Mouse (Mus musculus) embryonic facial prominence, embryonic 15.5 days (tissue): ENCODE measurements around the gene Clns1a. TPM values are rescaled to one million over a fixed set of nuclear protein-coding genes. Genes with fewer than 3 reads are reported as not detected.

ENCODE experiments used
- ATAC-seq: fragments of 200-750 bp; cut with Nextera tagmentation; 2 replicates; pipeline ENCODE4 v1.8.0; 2017; ENCODE audit warnings: low read depth, moderate TSS enrichment; ENCODE audit not compliant: insufficient number of reproducible peaks, low FRiP score, low TSS enrichment
- H3K27ac ChIP-seq: fragments of 300-500 bp; sonication (generic); replicated peaks from 2 replicates; pipeline ENCODE4 v1.5.1; 2015; ENCODE audit warnings: mild to moderate bottlenecking, inconsistent platforms
- H3K27me3 ChIP-seq: fragments of 300-500 bp; sonication (generic); 2 replicates; pipeline ENCODE4 v1.6.1; 2015; ENCODE audit warnings: inconsistent platforms
- H3K36me3 ChIP-seq: fragments of 300-500 bp; sonication (generic); 2 replicates; pipeline ENCODE4 v1.6.1; 2015; ENCODE audit warnings: mild to moderate bottlenecking, inconsistent platforms
- H3K4me1 ChIP-seq: fragments of 300-500 bp; sonication (generic); 2 replicates; pipeline ENCODE4 v1.6.1; 2015; ENCODE audit warnings: inconsistent platforms
- H3K4me2 ChIP-seq: fragments of 300-500 bp; sonication (generic); replicated peaks from 2 replicates; pipeline ENCODE4 v1.6.1; 2015; ENCODE audit warnings: mild to moderate bottlenecking, inconsistent platforms
- H3K4me3 ChIP-seq: fragments of 300-500 bp; sonication (generic); replicated peaks from 2 replicates; pipeline ENCODE4 v1.5.1; 2015; ENCODE audit warnings: mild to moderate bottlenecking, inconsistent platforms
- H3K9ac ChIP-seq: fragments of 300-500 bp; sonication (generic); 2 replicates; pipeline ENCODE4 v1.6.1; 2015; ENCODE audit warnings: inconsistent platforms
- H3K9me3 ChIP-seq: fragments of 300-500 bp; sonication (generic); replicated peaks from 2 replicates; pipeline ENCODE4 v1.6.1; 2016; ENCODE audit warnings: inconsistent platforms
- WGBS: fragments of 180-500 bp; shearing (Covaris S2); methylation state at CpG from one replicate; pipeline ENCODE4 v1.1.7; 2015; 5-methylcytosine and 5-hydroxymethylcytosine counted together
- polyA plus RNA-seq: library from polyadenylated mRNA; unstranded; fragments of >200 nt; fragmentation: Nextera tagmentation; extraction: Ambion mirVana; gene quantifications from 2 replicates; pipeline ENCODE4 v1.2.1, GENCODE M21; 2015

Gene Clns1a
- polyA plus RNA-seq, 1 experiment from 2014 or later, result 168 TPM

DNA sequence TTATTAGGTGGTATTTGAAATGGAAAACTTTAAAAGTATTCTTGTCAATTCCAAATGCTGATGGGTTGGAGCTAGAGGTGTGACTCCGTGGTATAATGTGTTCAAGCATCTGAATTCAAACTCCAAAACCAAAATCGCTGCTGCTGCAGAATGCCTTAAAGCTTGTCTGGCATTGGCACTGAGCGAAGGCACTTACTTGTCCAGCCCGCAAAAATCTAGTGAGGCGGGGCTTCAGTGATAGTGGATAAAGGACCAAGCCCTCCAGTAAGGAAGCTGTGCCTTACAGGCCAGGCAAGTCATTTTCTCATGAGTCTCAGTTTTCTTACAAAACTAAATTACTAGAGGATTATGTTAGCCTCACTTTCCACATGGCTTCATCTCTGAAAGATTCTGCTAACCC, 11.4 kb downstream of the Clns1a start:
- 77% methylated on average over 5 of the region's 5 CpGs for WGBS
- ATAC-seq, result no peak
- H3K4me3 ChIP-seq, result no peak overlapping the region

DNA sequence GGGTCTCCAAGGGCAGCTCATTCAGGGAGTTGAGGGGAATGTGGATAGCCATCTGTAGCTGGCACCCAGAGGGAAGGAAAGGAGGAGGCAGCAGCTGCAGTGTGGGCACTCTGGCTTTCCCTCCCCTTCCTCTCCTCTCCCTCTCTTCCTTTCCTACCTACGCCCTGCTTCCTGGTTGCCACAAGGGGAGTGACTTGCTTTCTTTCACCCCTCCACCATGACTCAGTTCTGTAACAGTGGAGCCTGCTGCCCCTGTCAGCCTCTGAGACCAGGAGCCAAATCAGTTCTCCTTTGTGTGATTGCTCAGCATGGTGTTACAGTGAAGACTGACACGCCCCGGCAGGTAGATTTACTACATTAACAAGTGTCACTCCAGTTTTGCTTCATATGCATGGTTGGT, 12.8 kb downstream of the Clns1a start:
- H3K4me3 ChIP-seq, result no peak overlapping the region
- no peak overlapping the region for H3K4me2 ChIP-seq
- 76% methylated on average over 3 of the region's 3 CpGs for WGBS
- no peak overlapping the region for H3K9ac ChIP-seq
- H3K36me3 ChIP-seq, result peaks cover 20% of the 10 kb centered on the region
- H3K27ac ChIP-seq, result no peak overlapping the region
- no peaks in the 10 kb centered on the region for H3K4me1 ChIP-seq
- no peaks in the 10 kb centered on the region for H3K27me3 ChIP-seq
- H3K9me3 ChIP-seq, result no peaks in the 10 kb centered on the region
- ATAC-seq, result no peak

More for the DNA sequence above, 11.4 kb downstream of the Clns1a start:
- Histone ChIP-seq H3K4me2 (no peak overlapping the region), H3K27me3 (no peaks in the 10 kb centered on the region), H3K4me1 (no peaks in the 10 kb centered on the region), H3K36me3 (peaks cover 11% of the 10 kb centered on the region), H3K9ac (no peak overlapping the region), H3K27ac (peak overlapping the region; percentile 34; the same call in 1 of the 2 replicates), H3K9me3 (no peaks in the 10 kb centered on the region)

DNA sequence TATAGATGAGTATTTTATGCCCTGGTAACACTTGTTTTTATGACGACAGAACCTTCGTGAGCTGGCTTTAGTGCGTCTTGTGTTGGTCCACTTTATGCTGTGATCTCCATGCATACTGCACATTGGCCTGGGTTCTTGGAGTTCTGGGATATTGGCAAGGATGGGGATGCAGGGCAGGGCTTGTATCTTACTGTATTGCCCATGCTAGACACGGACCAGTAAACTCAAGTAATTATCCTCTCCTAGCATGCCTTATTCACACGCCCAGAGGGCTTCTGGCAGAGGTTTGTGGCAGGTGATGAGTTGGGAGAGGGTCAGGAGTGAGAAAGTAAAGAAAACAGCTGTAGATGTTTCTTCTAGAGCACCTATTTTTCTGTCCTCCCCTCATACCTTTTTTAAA, 18.2 kb downstream of the Clns1a start:
- no peak overlapping the region for H3K27ac ChIP-seq
- H3K9ac ChIP-seq, result no peak overlapping the region
- 91% methylated on average over 5 of the region's 5 CpGs for WGBS
- H3K27me3 ChIP-seq, result no peaks in the 10 kb centered on the region
- no peak for ATAC-seq
- no peaks in the 10 kb centered on the region; the same call in 1 of the 2 replicates for H3K9me3 ChIP-seq
- H3K4me1 ChIP-seq, result no peaks in the 10 kb centered on the region
- no peak overlapping the region for H3K4me2 ChIP-seq
- no peak overlapping the region for H3K4me3 ChIP-seq
- H3K36me3 ChIP-seq, result peaks cover 65% of the 10 kb centered on the region

DNA sequence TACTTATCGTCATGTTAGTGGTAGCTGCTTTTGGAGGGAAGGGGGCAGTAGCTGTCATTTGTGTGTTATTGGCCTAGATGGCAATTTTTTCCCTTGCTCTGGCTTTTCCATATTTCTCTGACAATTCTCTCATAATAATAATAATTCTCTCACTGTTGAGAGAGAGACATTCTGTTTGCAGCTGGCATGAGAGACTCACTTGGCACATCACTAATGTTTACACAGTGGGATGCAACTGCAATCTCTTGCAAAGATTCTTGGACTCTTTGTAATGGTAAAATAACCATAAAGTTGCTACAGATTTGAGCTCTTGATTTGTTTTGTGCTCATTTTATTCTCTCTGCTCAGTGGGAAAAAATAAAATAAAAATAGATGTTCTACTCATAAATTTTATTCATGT, 20.9 kb downstream of the Clns1a start:
- peaks cover 74% of the 10 kb centered on the region for H3K36me3 ChIP-seq
- H3K4me1 ChIP-seq, result no peaks in the 10 kb centered on the region
- ATAC-seq, result no peak
- WGBS, result 97% methylated on average over 1 of the region's 1 CpGs
- no peaks in the 10 kb centered on the region for H3K27me3 ChIP-seq
- no peak overlapping the region for H3K4me3 ChIP-seq
- no peaks in the 10 kb centered on the region; the same call in 1 of the 2 replicates for H3K9me3 ChIP-seq
- no peak overlapping the region for H3K4me2 ChIP-seq
- H3K9ac ChIP-seq, result no peak overlapping the region
- H3K27ac ChIP-seq, result no peak overlapping the region

DNA sequence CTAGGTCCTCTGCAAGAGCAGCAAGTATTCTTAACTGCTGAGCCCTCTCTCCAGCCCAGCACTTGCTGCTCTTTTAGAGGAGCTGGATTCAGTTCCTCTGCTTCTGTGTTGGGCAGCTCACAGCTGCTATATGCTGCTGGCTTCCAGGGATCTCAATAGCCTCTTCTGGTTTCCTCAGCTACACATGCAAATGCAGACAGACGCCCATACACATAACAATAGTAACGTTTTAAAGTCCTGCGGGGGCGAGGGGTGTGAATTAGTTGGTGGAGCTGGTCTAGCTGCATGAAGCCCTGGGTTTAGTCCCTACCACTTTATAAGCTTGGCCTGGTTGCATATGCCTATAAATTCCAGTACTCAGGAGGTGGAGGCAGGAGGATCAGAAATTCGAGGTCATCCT, 22.6 kb downstream of the Clns1a start:
- no peak for ATAC-seq
- Histone ChIP-seq H3K9ac (no peak overlapping the region), H3K4me2 (no peak overlapping the region), H3K4me3 (no peak overlapping the region), H3K36me3 (peaks cover 63% of the 10 kb centered on the region), H3K4me1 (no peaks in the 10 kb centered on the region), H3K9me3 (no peaks in the 10 kb centered on the region; the same call in 1 of the 2 replicates), H3K27ac (no peak overlapping the region), H3K27me3 (no peaks in the 10 kb centered on the region)
- 76% methylated on average over 5 of the region's 5 CpGs for WGBS

DNA sequence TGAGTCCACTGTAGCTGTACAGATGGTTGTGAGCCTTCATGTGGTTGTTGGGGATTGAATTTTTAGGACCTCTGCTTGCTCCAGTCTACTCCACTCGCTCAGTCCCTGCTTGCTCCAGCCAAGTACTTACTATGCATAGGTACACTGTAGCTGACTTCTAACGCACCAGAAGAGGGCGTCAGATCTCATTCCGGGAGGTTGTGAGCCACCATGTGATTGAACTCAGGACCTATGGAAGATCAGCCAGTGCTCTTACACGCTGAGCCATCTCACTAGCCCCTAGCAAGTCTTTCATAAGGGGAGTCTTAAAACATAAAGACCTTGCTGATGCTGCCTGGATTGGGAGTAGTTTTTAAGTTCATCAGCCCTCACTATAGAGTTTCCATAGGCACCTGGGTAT, 23.7 kb downstream of the Clns1a start:
- H3K4me2 ChIP-seq, result no peak overlapping the region
- no peaks in the 10 kb centered on the region for H3K27me3 ChIP-seq
- no peak overlapping the region for H3K27ac ChIP-seq
- no peaks in the 10 kb centered on the region; the same call in 1 of the 2 replicates for H3K9me3 ChIP-seq
- ATAC-seq, result no peak
- H3K9ac ChIP-seq, result no peak overlapping the region
- WGBS, result 84% methylated on average over 5 of the region's 5 CpGs
- H3K4me3 ChIP-seq, result no peak overlapping the region
- H3K36me3 ChIP-seq, result peaks cover 57% of the 10 kb centered on the region
- no peaks in the 10 kb centered on the region for H3K4me1 ChIP-seq

DNA sequence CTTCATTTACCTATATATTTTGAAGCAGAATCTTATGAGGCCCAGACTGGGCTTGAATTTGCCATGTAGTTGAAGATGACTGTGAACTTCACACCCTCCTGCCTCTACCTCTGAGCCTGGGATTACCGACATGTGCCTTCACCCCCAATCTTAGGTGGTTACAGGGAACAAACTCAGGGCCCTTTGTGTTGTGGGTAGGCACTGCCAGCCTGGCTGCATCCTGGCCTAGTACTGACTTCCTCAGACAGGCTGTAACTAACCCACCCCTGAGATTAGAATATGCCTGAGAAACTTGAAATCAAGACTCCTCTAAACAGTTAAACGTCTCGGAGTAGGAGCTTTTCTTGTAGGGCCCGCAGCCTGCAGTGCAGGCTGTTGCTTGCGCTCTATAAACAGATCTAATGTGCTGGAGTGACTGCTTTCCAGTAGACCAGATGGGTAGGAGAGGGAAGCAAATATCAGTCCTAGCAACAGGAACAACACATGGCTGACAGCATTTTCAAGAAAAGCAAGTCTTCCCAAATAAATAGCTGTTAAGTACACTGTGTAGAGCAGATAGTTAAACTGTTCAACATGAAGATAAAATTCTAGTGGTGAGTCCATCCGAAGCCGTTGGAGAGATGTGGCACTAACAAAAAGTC, 26.0 kb downstream of the Clns1a start:
- Histone ChIP-seq H3K27me3 (no peaks in the 10 kb centered on the region), H3K36me3 (peaks cover 42% of the 10 kb centered on the region), H3K9ac (no peak overlapping the region), H3K4me1 (no peaks in the 10 kb centered on the region), H3K4me3 (no peak overlapping the region), H3K4me2 (no peak overlapping the region), H3K9me3 (no peaks in the 10 kb centered on the region), H3K27ac (no peak overlapping the region)
- WGBS, result 91% methylated on average over 7 of the region's 7 CpGs
- no peak for ATAC-seq

DNA sequence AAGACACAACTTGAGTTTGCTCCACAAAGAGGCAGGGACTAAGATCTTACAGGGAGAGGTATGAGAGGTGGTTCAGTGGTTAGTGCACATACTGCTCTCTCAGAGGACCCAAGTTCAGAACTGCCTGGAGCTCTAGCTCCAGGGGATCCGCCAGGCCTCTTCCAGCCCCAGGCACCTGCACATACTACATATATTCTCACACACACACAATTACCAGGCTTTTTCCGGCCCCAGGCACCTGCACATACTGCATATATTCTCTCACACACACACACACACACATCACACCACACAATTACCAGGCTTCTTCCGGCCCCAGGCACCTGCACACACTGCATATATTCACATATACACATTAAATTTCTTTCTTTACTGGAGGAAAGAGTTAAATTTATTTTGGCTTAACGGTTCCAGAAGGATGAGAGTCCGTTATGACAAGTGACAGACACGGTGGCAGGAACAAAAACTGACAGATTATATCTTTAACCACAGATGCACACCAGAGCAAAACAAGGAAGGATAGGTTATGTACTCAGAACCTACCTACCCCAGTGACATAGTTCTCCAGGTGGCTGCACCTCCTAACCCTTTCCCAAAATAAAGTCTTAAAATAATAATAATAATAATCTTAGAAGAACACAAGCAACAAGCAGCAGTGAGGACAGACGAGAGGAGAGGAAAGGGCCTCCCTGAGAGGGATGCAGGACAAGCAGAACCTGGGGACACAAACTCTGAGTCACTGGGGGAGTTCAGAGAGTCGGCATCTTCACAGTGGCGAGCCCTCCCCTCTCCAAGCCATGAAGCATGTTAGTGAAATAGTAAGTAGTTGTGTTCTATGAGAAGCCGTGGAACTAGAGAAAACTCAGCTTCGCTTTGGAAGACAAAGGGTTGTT, 27.5 kb downstream of the Clns1a start:
- Histone ChIP-seq H3K9ac (no peak overlapping the region), H3K4me1 (no peaks in the 10 kb centered on the region), H3K27ac (no peak overlapping the region), H3K4me2 (no peak overlapping the region), H3K9me3 (no peaks in the 10 kb centered on the region), H3K4me3 (no peak overlapping the region), H3K27me3 (no peaks in the 10 kb centered on the region), H3K36me3 (peaks cover 28% of the 10 kb centered on the region)
- no peak for ATAC-seq
- WGBS, result 83% methylated on average over 11 of the region's 11 CpGs

DNA sequence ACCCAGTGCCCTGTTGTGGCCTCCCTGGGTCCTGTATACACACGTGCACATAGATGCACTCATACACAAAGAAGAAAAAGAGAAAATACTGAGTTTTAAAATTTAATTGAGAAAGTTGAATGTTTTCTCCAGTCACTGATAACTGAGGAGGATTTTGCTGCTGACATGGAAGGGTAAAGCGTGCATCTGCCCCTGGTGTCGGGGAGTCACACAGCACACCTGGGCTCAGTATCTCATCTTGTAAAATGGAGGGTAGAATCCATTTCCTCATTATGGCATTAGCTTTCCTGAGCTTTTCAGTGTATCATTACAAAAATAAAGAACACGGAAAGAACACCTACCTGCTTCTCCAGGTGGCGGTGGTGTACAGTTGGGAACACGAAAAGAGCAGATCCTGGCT, 29.0 kb downstream of the Clns1a start:
- Histone ChIP-seq H3K27ac (no peak overlapping the region), H3K4me1 (no peaks in the 10 kb centered on the region), H3K27me3 (no peaks in the 10 kb centered on the region), H3K4me3 (no peak overlapping the region), H3K9me3 (no peaks in the 10 kb centered on the region), H3K36me3 (peaks cover 14% of the 10 kb centered on the region; the same call in 1 of the 2 replicates), H3K9ac (no peak overlapping the region), H3K4me2 (no peak overlapping the region)
- no peak for ATAC-seq
- 95% methylated on average over 6 of the region's 6 CpGs for WGBS

DNA sequence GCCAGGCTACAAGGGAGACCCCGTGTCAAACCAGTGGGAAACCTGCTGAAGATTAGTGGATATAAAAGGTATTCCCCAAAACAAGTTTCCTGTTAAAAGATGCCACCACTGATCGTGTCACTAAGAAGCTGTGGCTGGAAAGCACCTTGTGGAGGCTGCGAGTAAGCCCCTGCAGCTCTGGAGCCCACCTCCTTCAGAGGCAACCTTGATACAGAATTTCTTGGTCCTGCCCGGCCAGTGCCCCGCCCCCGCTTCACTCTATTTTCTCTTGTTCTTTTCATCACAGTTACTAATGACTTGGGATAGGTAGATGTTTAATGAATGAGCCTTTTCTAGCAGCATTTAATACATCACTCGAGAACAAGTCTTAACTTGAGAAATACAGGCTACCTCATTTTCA, 29.6 kb downstream of the Clns1a start:
- no peak for ATAC-seq
- Histone ChIP-seq H3K9me3 (no peaks in the 10 kb centered on the region), H3K27me3 (no peaks in the 10 kb centered on the region), H3K27ac (no peak overlapping the region), H3K9ac (no peak overlapping the region), H3K36me3 (peaks cover 8% of the 10 kb centered on the region; the same call in 1 of the 2 replicates), H3K4me3 (no peak overlapping the region), H3K4me1 (no peaks in the 10 kb centered on the region), H3K4me2 (no peak overlapping the region)
- WGBS, result 85% methylated on average over 7 of the region's 7 CpGs

DNA sequence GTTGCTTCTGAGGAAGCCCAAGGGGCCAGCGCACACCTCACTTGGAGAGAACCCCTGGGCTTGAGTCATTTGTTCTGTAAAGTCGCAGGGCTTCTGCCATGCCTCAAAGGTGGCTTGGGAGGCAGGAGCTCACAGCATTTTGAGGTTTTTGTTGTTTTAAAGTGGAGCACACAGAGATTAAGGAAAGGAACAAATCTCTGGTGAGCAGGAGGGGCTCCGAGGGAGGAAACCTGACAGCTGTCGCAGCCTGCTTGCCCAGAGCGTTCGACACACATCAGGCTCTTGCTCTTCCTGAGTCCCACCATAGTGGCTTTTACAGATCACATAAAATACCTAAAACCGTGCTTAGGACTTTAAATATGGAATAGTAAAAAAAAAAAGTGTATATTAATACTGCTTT, 30.3 kb downstream of the Clns1a start:
- no peaks in the 10 kb centered on the region for H3K27me3 ChIP-seq
- no peak overlapping the region for H3K9ac ChIP-seq
- no peak overlapping the region for H3K4me3 ChIP-seq
- no peak overlapping the region for H3K4me2 ChIP-seq
- 70% methylated on average over 7 of the region's 7 CpGs for whole genome bisulfite sequencing
- no peaks in the 10 kb centered on the region for H3K4me1 ChIP-seq
- peaks cover 7% of the 10 kb centered on the region; the same call in 1 of the 2 replicates for H3K36me3 ChIP-seq
- no peak overlapping the region for H3K27ac ChIP-seq
- no peaks in the 10 kb centered on the region for H3K9me3 ChIP-seq
- no peak for ATAC-seq
